Mouse (Mus musculus): ENCODE measurements around the gene Ypel4.

GRCm38 (mm10) chr2:84732394-84732793 is 1.5 kb upstream of the Ypel4 start:
- TF ChIP-seq CTCF (IDR thresholded peaks at IDR 0.05; ENCODE audit: insufficient read depth, low read depth, low read length) (no peak), POLR2A (IDR thresholded peaks at IDR 0.05; ENCODE audit: insufficient read depth, low read depth, low read length) (no peak)

Measured in olfactory bulb, adult 2 months (tissue).